Mouse (Mus musculus) retina, adult 2 months (tissue): ENCODE data around the gene Krt5.
"Not testable (repeated sequence)": the region's sequence is repeated elsewhere in the genome, so short reads cannot be mapped to it uniquely, and the experiment has no call there.

Experiments
- DNase-seq: peaks from one replicate; pipeline ENCODE4 v3.0.0-alpha.2; 2012; ENCODE audit warnings: low read depth, low spot score

Krt5 gene

DNA sequence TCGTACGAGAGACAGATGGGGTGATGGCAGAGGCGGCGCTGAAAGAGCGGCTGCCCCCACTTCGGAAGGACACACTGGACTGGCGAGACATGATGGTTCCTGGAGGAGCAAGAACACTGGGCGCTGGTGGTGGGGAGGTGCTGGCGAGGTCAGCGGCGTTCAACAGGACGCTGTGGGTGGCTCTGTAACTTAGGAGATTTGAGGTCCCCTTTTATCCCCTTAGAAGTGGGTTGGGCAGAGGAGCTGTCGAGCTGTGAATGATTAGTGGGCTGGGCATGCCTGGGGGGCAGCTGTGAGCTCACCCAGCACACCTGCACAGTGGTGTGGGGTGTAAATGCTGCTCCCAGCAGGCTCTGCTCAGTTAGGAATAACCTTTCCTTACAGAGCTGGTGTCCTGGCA, at the start of gene Krt5:
Gene Krt5, minus strand, starts transcription at position 179 of the 400 bp plus-strand sequence.
- DNase-seq, result no peak

GRCm38 (mm10) chr15:101742711-101743110, 30.0 kb upstream of the Krt5 start, which contains the start of gene Krt71:
TSS of gene Krt71 (minus strand) at chr15:101743109.
- no peak for DNase-seq

- peak; percentile 20 for DNase-seq
Observed at GRCm38 (mm10) chr15:101737786-101738185, 25.1 kb upstream of the Krt5 start.

- no peak for DNase-seq
Observed at GRCm38 (mm10) chr15:101730653-101731052, 18.0 kb upstream of the Krt5 start.

DNA sequence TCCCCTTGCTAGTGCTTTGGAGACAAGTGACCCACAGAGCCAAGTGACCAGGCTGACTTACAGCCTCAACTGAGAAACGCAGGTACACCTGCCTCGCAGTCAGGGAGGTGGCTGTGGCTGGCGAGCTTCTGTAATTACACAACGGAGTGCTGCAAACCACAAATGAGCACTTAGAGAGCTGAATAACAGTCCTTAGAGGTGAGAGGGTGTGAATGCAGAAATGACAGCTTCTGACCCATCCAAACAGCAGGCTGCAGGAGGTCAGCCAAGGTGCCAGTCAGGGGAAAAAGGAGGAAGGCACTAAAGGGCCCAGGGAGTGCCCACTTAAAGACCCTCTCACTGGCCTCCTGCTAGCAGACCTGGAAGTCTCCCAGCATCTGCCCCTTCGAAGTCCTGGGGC, 12.0 kb upstream of the Krt5 start:
- no peak for DNase-seq

- no peak for DNase-seq
Observed at GRCm38 (mm10) chr15:101715831-101716230, 3.1 kb upstream of the Krt5 start.

DNA sequence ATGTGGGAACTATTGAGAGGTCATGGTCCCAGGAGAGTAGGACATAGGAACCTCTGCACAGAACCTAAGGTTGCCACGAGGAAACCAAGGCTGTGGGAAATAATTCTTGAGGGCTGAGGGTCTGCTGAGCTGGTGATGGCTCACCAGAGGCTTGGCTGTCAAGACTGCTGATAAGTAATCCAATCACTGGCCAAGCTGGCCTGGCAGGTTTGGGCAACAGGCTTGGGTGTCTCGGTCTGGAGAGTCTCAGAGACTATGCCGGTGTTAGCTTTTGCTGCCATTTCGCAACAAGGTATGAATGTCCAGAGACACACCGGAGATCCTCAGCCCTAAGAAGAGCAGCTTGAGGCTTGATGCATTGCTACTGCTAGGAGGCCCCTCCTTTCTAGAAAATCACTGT, 1.7 kb upstream of the Krt5 start:
- DNase-seq, result no peak

GRCm38 (mm10) chr15:101713731-101714130, 1.0 kb upstream of the Krt5 start:
- DNase-seq, result no peak

GRCm38 (mm10) chr15:101708683-101709082, 4.0 kb downstream of the Krt5 start:
- DNase-seq, result no peak

DNA sequence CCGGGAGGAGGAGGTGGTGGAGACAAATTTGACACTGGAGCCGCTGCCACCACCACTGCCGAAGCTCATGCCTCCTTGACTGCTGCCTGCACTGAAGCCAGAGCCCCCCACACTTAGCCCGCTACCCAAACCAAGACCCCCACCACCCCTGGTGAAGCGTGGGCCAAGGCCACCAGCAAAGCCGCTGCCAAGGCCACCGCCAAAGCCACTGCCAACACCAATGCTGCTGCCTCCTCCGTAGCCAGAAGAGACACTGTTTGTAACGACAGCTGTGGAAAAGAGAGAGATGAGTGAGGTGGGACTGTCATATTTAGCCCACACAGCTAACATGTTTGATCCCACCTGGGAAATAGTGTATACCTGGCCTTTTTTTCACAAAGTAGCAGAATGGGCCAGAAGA, 5.2 kb downstream of the Krt5 start:
- no peak for DNase-seq

GRCm38 (mm10) chr15:101704066-101704465, 8.6 kb downstream of the Krt5 start:
- DNase-seq, result no peak

DNA sequence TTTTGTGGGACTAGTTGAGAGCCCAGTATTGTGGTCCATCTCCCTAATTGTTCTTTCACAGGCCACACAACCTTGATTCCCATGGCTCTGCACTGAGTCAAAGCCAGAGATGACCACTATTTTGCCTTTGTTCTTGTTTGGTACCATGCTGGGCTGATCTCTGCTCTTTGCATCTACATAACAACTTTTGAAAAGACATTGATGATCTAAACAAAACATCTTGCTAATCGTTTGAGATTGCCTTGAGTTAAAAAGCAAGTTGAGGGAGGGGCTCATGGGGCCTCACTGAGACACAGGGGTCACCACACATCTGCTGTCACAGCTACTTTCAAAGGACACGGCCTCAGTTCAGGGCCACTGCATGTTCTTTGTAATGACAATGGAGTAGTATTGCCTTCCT, 10.3 kb downstream of the Krt5 start:
- DNase-seq, result no peak

- DNase-seq, result no peak
Observed at GRCm38 (mm10) chr15:101699866-101700265, 12.8 kb downstream of the Krt5 start.

- no peak for DNase-seq
Observed at GRCm38 (mm10) chr15:101699192-101699591, 13.5 kb downstream of the Krt5 start.

GRCm38 (mm10) chr15:101697326-101698188, 15.1 kb downstream of the Krt5 start:
- DNase-seq, result no peak

- no peak for DNase-seq
Observed at GRCm38 (mm10) chr15:101694207-101694606, 18.5 kb downstream of the Krt5 start, which contains the start of gene Krt6a. TSS of gene Krt6a (minus strand) at chr15:101694307.

DNA sequence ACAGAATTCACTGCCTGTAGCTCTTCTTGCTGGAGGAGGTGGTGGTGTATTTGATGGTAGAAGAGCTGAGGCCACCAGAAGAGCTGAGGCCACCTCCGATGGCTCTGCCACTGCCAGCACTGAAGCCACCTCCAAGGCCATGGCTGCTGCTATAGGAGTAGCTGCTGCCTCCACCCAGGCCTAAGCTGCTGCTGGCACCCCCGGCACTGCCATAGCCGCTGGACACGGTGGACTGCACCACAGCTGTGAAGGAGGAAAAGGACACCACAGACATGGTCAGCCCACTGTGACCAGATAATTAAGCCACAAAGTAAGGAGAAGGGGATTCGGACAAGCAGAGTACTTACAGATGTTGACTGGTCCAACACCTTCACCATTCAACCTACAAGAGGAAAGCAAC, 22.2 kb downstream of the Krt5 start:
- DNase-seq, result not testable (repeated sequence)

- no peak for DNase-seq
Observed at GRCm38 (mm10) chr15:101688161-101688560, 24.5 kb downstream of the Krt5 start.

DNA sequence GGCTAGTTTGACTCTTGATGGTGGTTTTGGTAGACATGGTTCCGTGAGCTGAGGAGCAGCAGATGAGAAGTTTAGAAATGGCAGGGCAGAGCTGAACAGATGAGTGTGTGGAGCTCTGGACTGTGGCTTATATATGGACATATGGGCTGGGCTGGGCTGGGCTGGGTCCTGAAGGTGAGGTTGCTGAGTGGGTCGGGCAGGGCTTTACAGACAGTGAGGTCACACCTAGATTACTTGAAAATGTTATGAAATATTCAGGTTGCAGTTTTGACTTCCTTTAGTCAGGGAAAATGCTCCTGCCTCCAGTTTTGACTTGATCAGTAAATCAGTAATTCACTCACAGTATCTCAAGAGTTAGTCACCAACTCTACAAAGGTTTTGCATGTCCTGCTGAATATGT, 32.5 kb downstream of the Krt5 start, which contains the start of gene Krt6b:
Gene Krt6b, minus strand, starts transcription at position 101 of the 400 bp plus-strand sequence.
- DNase-seq, result no peak

DNA sequence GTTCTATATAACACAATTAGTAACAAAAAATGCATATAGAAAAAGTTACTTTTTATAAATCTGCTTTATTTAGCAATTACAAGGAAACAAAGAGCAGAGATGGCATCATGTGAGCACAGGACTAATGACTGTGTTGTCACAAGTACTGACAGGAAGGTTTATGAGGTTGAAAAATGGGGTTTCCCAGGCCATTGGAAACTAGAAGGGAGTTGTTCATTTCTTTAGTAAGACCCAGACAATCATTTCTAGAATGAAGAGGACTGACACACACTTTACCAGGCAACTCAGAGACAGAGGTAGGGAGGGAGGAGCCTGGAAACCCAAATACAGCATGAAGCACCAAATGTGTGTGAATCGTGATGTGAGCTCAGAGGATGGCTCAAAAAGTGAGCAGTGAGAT, 36.7 kb downstream of the Krt5 start:
- DNase-seq, result no peak
